Mouse (Mus musculus) neural tube, embryonic 12.5 days (tissue): ENCODE measurements around the gene Ergic1. TPM values are rescaled to one million over a fixed set of nuclear protein-coding genes. Genes with fewer than 3 reads are reported as not detected.

Experiments used
- ATAC-seq: fragments of 200-750 bp; cut with Nextera tagmentation; 2 replicates; pipeline ENCODE4 v1.8.0; 2017; ENCODE audit warnings: low read depth, mild to moderate bottlenecking, moderate TSS enrichment, moderate library complexity; ENCODE audit not compliant: low FRiP score
- H3K27ac ChIP-seq: fragments of 300-500 bp; sonication (generic); 2 replicates; pipeline ENCODE4 v1.5.1; 2016
- H3K27me3 ChIP-seq: fragments of 300-500 bp; sonication (generic); replicated peaks from 2 replicates; pipeline ENCODE4 v1.6.1; 2016; ENCODE audit warnings: mild to moderate bottlenecking
- H3K36me3 ChIP-seq: fragments of 300-500 bp; sonication (generic); 2 replicates; pipeline ENCODE4 v1.6.1; 2016; ENCODE audit warnings: mild to moderate bottlenecking
- H3K4me1 ChIP-seq: fragments of 300-500 bp; sonication (generic); 2 replicates; pipeline ENCODE4 v1.6.1; 2016
- H3K4me2 ChIP-seq: fragments of 300-500 bp; sonication (generic); replicated peaks from 2 replicates; pipeline ENCODE4 v1.6.1; 2016; ENCODE audit warnings: mild to moderate bottlenecking
- H3K4me3 ChIP-seq: fragments of 300-500 bp; sonication (generic); 2 replicates; pipeline ENCODE4 v1.5.1; 2016
- H3K9ac ChIP-seq: fragments of 300-500 bp; sonication (generic); 2 replicates; pipeline ENCODE4 v1.6.1; 2016; ENCODE audit warnings: mild to moderate bottlenecking
- H3K9me3 ChIP-seq: fragments of 300-500 bp; sonication (generic); 2 replicates; pipeline ENCODE4 v1.6.1; 2016; ENCODE audit warnings: mild to moderate bottlenecking
- WGBS: fragments of 180-500 bp; shearing (Covaris S2); methylation state at CpG from one replicate; pipeline ENCODE4 v1.1.7; 2016; 5-methylcytosine and 5-hydroxymethylcytosine counted together
- polyA plus RNA-seq: library from polyadenylated mRNA; unstranded; fragments of >200 nt; fragmentation: Nextera tagmentation; extraction: Ambion mirVana; gene quantifications from 2 replicates; pipeline ENCODE4 v1.2.1, GENCODE M21; 2016

Gene Ergic1
- polyA plus RNA-seq, 1 experiment from 2014 or later: 85.1 TPM

GRCm38 (mm10) chr17:26567818-26568173 lies 6.5 kb downstream of the Ergic1 start:
- Histone ChIP-seq H3K4me3 (no peak overlapping the region), H3K36me3 (peaks cover 69% of the 10 kb centered on the region), H3K9ac (no peak overlapping the region), H3K4me1 (peaks cover 8% of the 10 kb centered on the region), H3K27ac (no peak overlapping the region), H3K4me2 (no peak overlapping the region), H3K27me3 (no peaks in the 10 kb centered on the region), H3K9me3 (no peaks in the 10 kb centered on the region; the same call in none of the 2 replicates)
- WGBS: 98% methylated on average over 4 of the region's 4 CpGs
- no peak for ATAC-seq

GRCm38 (mm10) chr17:26569594-26570350 lies 8.5 kb downstream of the Ergic1 start:
- no peak for ATAC-seq
- Histone ChIP-seq H3K4me3 (no peak overlapping the region), H3K4me2 (no peak overlapping the region), H3K4me1 (no peaks in the 10 kb centered on the region), H3K27ac (no peak overlapping the region), H3K9me3 (no peaks in the 10 kb centered on the region; the same call in none of the 2 replicates), H3K9ac (no peak overlapping the region), H3K27me3 (no peaks in the 10 kb centered on the region), H3K36me3 (peaks cover 56% of the 10 kb centered on the region)
- 93% methylated on average over 4 of the region's 4 CpGs for WGBS

GRCm38 (mm10) chr17:26570651-26571118 lies 9.4 kb downstream of the Ergic1 start:
- H3K9me3 ChIP-seq: no peaks in the 10 kb centered on the region; the same call in none of the 2 replicates
- H3K4me1 ChIP-seq: no peaks in the 10 kb centered on the region
- H3K4me2 ChIP-seq: no peak overlapping the region
- ATAC-seq: no peak
- H3K4me3 ChIP-seq: no peak overlapping the region
- peaks cover 58% of the 10 kb centered on the region for H3K36me3 ChIP-seq
- WGBS: 91% methylated on average over 11 of the region's 11 CpGs
- H3K27ac ChIP-seq: no peak overlapping the region
- no peaks in the 10 kb centered on the region for H3K27me3 ChIP-seq
- no peak overlapping the region for H3K9ac ChIP-seq

GRCm38 (mm10) chr17:26571377-26571776 lies 10.1 kb downstream of the Ergic1 start:
- H3K36me3 ChIP-seq: peaks cover 54% of the 10 kb centered on the region
- no peaks in the 10 kb centered on the region; the same call in none of the 2 replicates for H3K9me3 ChIP-seq
- H3K27me3 ChIP-seq: no peaks in the 10 kb centered on the region
- H3K4me1 ChIP-seq: no peaks in the 10 kb centered on the region
- H3K4me2 ChIP-seq: no peak overlapping the region
- H3K27ac ChIP-seq: no peak overlapping the region
- H3K9ac ChIP-seq: no peak overlapping the region
- 81% methylated on average over 3 of the region's 3 CpGs for WGBS
- ATAC-seq: no peak
- no peak overlapping the region for H3K4me3 ChIP-seq

GRCm38 (mm10) chr17:26572265-26572664 lies 11.0 kb downstream of the Ergic1 start:
- Histone ChIP-seq H3K9ac (no peak overlapping the region), H3K9me3 (no peaks in the 10 kb centered on the region; the same call in 1 of the 2 replicates), H3K4me3 (no peak overlapping the region), H3K27ac (no peak overlapping the region), H3K36me3 (peaks cover 47% of the 10 kb centered on the region), H3K27me3 (no peaks in the 10 kb centered on the region), H3K4me1 (no peaks in the 10 kb centered on the region), H3K4me2 (no peak overlapping the region)
- 96% methylated on average over 11 of the region's 11 CpGs for WGBS
- ATAC-seq: no peak

- no peak overlapping the region for H3K4me3 ChIP-seq
- no peaks in the 10 kb centered on the region for H3K9me3 ChIP-seq
- no peaks in the 10 kb centered on the region for H3K4me1 ChIP-seq
- ATAC-seq: no peak
- H3K27ac ChIP-seq: no peak overlapping the region
- H3K36me3 ChIP-seq: peaks cover 37% of the 10 kb centered on the region
- no peak overlapping the region for H3K4me2 ChIP-seq
- no peak overlapping the region for H3K9ac ChIP-seq
- 90% methylated on average over 11 of the region's 11 CpGs for WGBS
- H3K27me3 ChIP-seq: no peaks in the 10 kb centered on the region
Observed at GRCm38 (mm10) chr17:26574118-26574517, 12.8 kb downstream of the Ergic1 start.

- Histone ChIP-seq H3K27me3 (no peaks in the 10 kb centered on the region), H3K9me3 (no peaks in the 10 kb centered on the region), H3K4me2 (no peak overlapping the region), H3K9ac (no peak overlapping the region), H3K4me1 (no peaks in the 10 kb centered on the region), H3K36me3 (peaks cover 32% of the 10 kb centered on the region), H3K4me3 (no peak overlapping the region), H3K27ac (no peak overlapping the region)
- ATAC-seq: no peak
- WGBS: 87% methylated on average over 5 of the region's 5 CpGs
Observed at GRCm38 (mm10) chr17:26574701-26575100, 13.4 kb downstream of the Ergic1 start.

- 90% methylated on average over 12 of the region's 12 CpGs for WGBS
- Histone ChIP-seq H3K9ac (no peak overlapping the region), H3K27me3 (no peaks in the 10 kb centered on the region), H3K4me2 (no peak overlapping the region), H3K36me3 (peaks cover 22% of the 10 kb centered on the region), H3K9me3 (no peaks in the 10 kb centered on the region), H3K27ac (no peak overlapping the region), H3K4me1 (no peaks in the 10 kb centered on the region), H3K4me3 (no peak overlapping the region)
- no peak for ATAC-seq
Observed at GRCm38 (mm10) chr17:26575786-26576690, 14.7 kb downstream of the Ergic1 start.

GRCm38 (mm10) chr17:26576833-26577232 lies 15.5 kb downstream of the Ergic1 start:
- Histone ChIP-seq H3K36me3 (peaks cover 30% of the 10 kb centered on the region), H3K27me3 (no peaks in the 10 kb centered on the region), H3K27ac (no peak overlapping the region), H3K9me3 (no peaks in the 10 kb centered on the region), H3K4me3 (no peak overlapping the region), H3K4me1 (no peaks in the 10 kb centered on the region), H3K4me2 (no peak overlapping the region), H3K9ac (no peak overlapping the region)
- WGBS: 90% methylated on average over 7 of the region's 7 CpGs
- no peak for ATAC-seq

GRCm38 (mm10) chr17:26577309-26577708 lies 16.0 kb downstream of the Ergic1 start:
- H3K4me1 ChIP-seq: no peaks in the 10 kb centered on the region
- no peak for ATAC-seq
- H3K36me3 ChIP-seq: peaks cover 26% of the 10 kb centered on the region

GRCm38 (mm10) chr17:26578162-26578561 lies 16.9 kb downstream of the Ergic1 start:
- H3K27me3 ChIP-seq: no peaks in the 10 kb centered on the region
- H3K4me3 ChIP-seq: no peak overlapping the region
- H3K4me1 ChIP-seq: no peaks in the 10 kb centered on the region
- H3K4me2 ChIP-seq: no peak overlapping the region
- no peak overlapping the region for H3K9ac ChIP-seq
- peaks cover 26% of the 10 kb centered on the region for H3K36me3 ChIP-seq
- no peak overlapping the region for H3K27ac ChIP-seq
- H3K9me3 ChIP-seq: no peaks in the 10 kb centered on the region
- no peak for ATAC-seq
- 94% methylated on average over 7 of the region's 7 CpGs for WGBS

More at GRCm38 (mm10) chr17:26577309-26577708, 16.0 kb downstream of the Ergic1 start:
- H3K27ac ChIP-seq: no peak overlapping the region
- WGBS: 92% methylated on average over 11 of the region's 11 CpGs
- H3K27me3 ChIP-seq: no peaks in the 10 kb centered on the region
- no peak overlapping the region for H3K4me3 ChIP-seq
- no peak overlapping the region for H3K9ac ChIP-seq
- no peak overlapping the region for H3K4me2 ChIP-seq
- H3K9me3 ChIP-seq: no peaks in the 10 kb centered on the region

- H3K4me1 ChIP-seq: no peaks in the 10 kb centered on the region
- no peak overlapping the region for H3K4me3 ChIP-seq
- no peaks in the 10 kb centered on the region for H3K9me3 ChIP-seq
- H3K36me3 ChIP-seq: peaks cover 26% of the 10 kb centered on the region
- no peaks in the 10 kb centered on the region for H3K27me3 ChIP-seq
- no peak overlapping the region for H3K27ac ChIP-seq
- H3K9ac ChIP-seq: no peak overlapping the region
- 95% methylated on average over 11 of the region's 11 CpGs for WGBS
- ATAC-seq: no peak
- H3K4me2 ChIP-seq: no peak overlapping the region
Observed at GRCm38 (mm10) chr17:26578771-26579170, 17.5 kb downstream of the Ergic1 start.
